In genomic region chr9:62707870-62708269, GRCm38 (mm10) we compare ENCODE assay signal across 12 mouse cellular contexts. TPM values are rescaled to one million over a fixed set of nuclear protein-coding genes. Genes with fewer than 3 reads are reported as not detected.
DNase-seq lines count a peak whose midpoint lies in the region; ATAC-seq and TF ChIP-seq lines count a peak whose summit lies in the region.
"Had no signal": no experiment of that assay in that cellular context is flagged by ENCODE, and none has a peak within 500 bp of the region (broad histone marks: within the 10 kb centered on the region; RNA-seq: fewer than 3 reads in every experiment).

No protein-coding gene starts in this region.

- no peak for ATAC-seq in hindbrain, embryonic 12.5 days (ENCODE audit: low FRiP score)
- ATAC-seq in hindbrain, embryonic 16.5 days: no peak
- 0 out of 2 replicates have a peak, but pooled peaks have one; percentile 44 for ATAC-seq in embryonic facial prominence, embryonic 11.5 days (replicated peaks; ENCODE audit: insufficient number of reproducible peaks, low FRiP score, low TSS enrichment, low read depth)
- ATAC-seq in liver, postnatal 0 days: peak; percentile 85
- no peak for ATAC-seq in granulocyte monocyte progenitor cell, adult 5-6 weeks (replicated peaks; ENCODE audit: poor library complexity, severe bottlenecking)

- 47% methylated on average over 6 of the region's 6 CpGs for WGBS in hindbrain, embryonic 12.5 days
- 43% methylated on average over 6 of the region's 6 CpGs for WGBS in hindbrain, embryonic 16.5 days
- 20% methylated on average over 6 of the region's 6 CpGs for WGBS in embryonic facial prominence, embryonic 11.5 days
- 32% methylated on average over 6 of the region's 6 CpGs for WGBS in liver, postnatal 0 days (ENCODE audit: insufficient replicate concordance)
- WGBS in cerebellum, adult 2 months: 76% methylated on average over 6 of the region's 6 CpGs

- H3K36me3 ChIP-seq in hindbrain, embryonic 12.5 days: no peaks in the 10 kb centered on the region
- no peaks in the 10 kb centered on the region for H3K36me3 ChIP-seq in hindbrain, embryonic 16.5 days (ENCODE audit: control insufficient read depth, insufficient read depth, low read length)
- H3K36me3 ChIP-seq in embryonic facial prominence, embryonic 11.5 days (replicated peaks; ENCODE audit: control insufficient read depth, insufficient read depth, low read depth, low read length): no peaks in the 10 kb centered on the region
- no peaks in the 10 kb centered on the region for H3K36me3 ChIP-seq in liver, postnatal 0 days (replicated peaks; ENCODE audit: insufficient read depth, low read length)

- no peak overlapping the region for H3K4me3 ChIP-seq in hindbrain, embryonic 12.5 days
- no peak overlapping the region for H3K4me3 ChIP-seq in hindbrain, embryonic 16.5 days (ENCODE audit: low read length)
- no peak overlapping the region for H3K4me3 ChIP-seq in embryonic facial prominence, embryonic 11.5 days (ENCODE audit: low read depth, low read length)
- H3K4me3 ChIP-seq in liver, postnatal 0 days (ENCODE audit: low read depth, low read length): no peak overlapping the region
- H3K4me3 ChIP-seq in cerebellum, adult 2 months (replicated peaks; ENCODE audit: insufficient read depth, low read depth, low read length): no peak overlapping the region

- no peak for TF ChIP-seq POLR2A in cerebellum, adult 2 months (IDR thresholded peaks at IDR 0.05; ENCODE audit: borderline replicate concordance, insufficient read depth, low read length)

- TF ChIP-seq EP300 in liver, postnatal 0 days (IDR thresholded peaks at IDR 0.05; ENCODE audit: low read depth): no peak

- H3K4me1 ChIP-seq in hindbrain, embryonic 12.5 days: peaks cover 13% of the 10 kb centered on the region
- peaks cover 6% of the 10 kb centered on the region; the same call in 1 of the 2 replicates for H3K4me1 ChIP-seq in hindbrain, embryonic 16.5 days (ENCODE audit: control insufficient read depth, insufficient read depth, low read depth, low read length)
- peaks cover 2% of the 10 kb centered on the region for H3K4me1 ChIP-seq in embryonic facial prominence, embryonic 11.5 days (ENCODE audit: control insufficient read depth, insufficient read depth, low read length)
- peaks cover 4% of the 10 kb centered on the region for H3K4me1 ChIP-seq in liver, postnatal 0 days (ENCODE audit: insufficient read depth)
- no peaks in the 10 kb centered on the region for H3K4me1 ChIP-seq in cerebellum, adult 2 months (ENCODE audit: control insufficient read depth, insufficient read depth, low read length)

- H3K9me3 ChIP-seq in hindbrain, embryonic 12.5 days (replicated peaks): no peaks in the 10 kb centered on the region
- no peaks in the 10 kb centered on the region for H3K9me3 ChIP-seq in hindbrain, embryonic 16.5 days (ENCODE audit: control insufficient read depth, low read length)
- H3K9me3 ChIP-seq in embryonic facial prominence, embryonic 11.5 days (replicated peaks; ENCODE audit: control insufficient read depth, low read length): no peaks in the 10 kb centered on the region
- H3K9me3 ChIP-seq in liver, postnatal 0 days (ENCODE audit: low read length): no peaks in the 10 kb centered on the region

- H3K4me2 ChIP-seq in hindbrain, embryonic 12.5 days (replicated peaks): no peak overlapping the region
- H3K4me2 ChIP-seq in hindbrain, embryonic 16.5 days (ENCODE audit: low read length): no peak overlapping the region
- H3K4me2 ChIP-seq in embryonic facial prominence, embryonic 11.5 days (ENCODE audit: low read depth, low read length): no peak overlapping the region
- H3K4me2 ChIP-seq in liver, postnatal 0 days (ENCODE audit: low read depth, low read length): peak overlapping the region; percentile 27; the same call in 1 of the 2 replicates
- H3K4me2 ChIP-seq: lung, embryonic 14.5 days had no signal

- peak; percentile 68 for DNase-seq in adrenal gland, postnatal 14 days
- peak; percentile 41 for DNase-seq in embryonic facial prominence, embryonic 11.5 days (ENCODE audit: low spot score)
- DNase-seq in liver, postnatal 0 days: peak; percentile 53
- no peak for DNase-seq in cerebellum, adult 2 months
- DNase-seq in frontal cortex, postnatal 10 days (ENCODE audit: low spot score in 2 of 2): no peak
- DNase-seq: gastrocnemius, postnatal 36 days; heart, postnatal 4 days; kidney, postnatal 10 days; lung, embryonic 14.5 days had no signal

- 0 out of 2 replicates have a peak overlapping the region, but pooled peaks have one; percentile 30 for H3K27ac ChIP-seq in hindbrain, embryonic 12.5 days
- H3K27ac ChIP-seq in hindbrain, embryonic 16.5 days (ENCODE audit: low read depth, low read length): no peak overlapping the region; the same call in 1 of the 2 replicates
- no peak overlapping the region for H3K27ac ChIP-seq in embryonic facial prominence, embryonic 11.5 days (replicated peaks; ENCODE audit: low read depth, low read length)
- H3K27ac ChIP-seq in liver, postnatal 0 days (ENCODE audit: low read depth): peak overlapping the region; percentile 18; the same call in 1 of the 2 replicates
- H3K27ac ChIP-seq in cerebellum, adult 2 months (ENCODE audit: insufficient read depth, low read length): no peak overlapping the region

- H3K27me3 ChIP-seq in hindbrain, embryonic 12.5 days: peaks cover 4% of the 10 kb centered on the region; the same call in 1 of the 2 replicates
- H3K27me3 ChIP-seq in hindbrain, embryonic 16.5 days (replicated peaks; ENCODE audit: control insufficient read depth, insufficient read depth, low read length): no peaks in the 10 kb centered on the region
- no peaks in the 10 kb centered on the region for H3K27me3 ChIP-seq in embryonic facial prominence, embryonic 11.5 days (ENCODE audit: control insufficient read depth, insufficient read depth, low read length)
- no peaks in the 10 kb centered on the region for H3K27me3 ChIP-seq in liver, postnatal 0 days (ENCODE audit: insufficient read depth, low read length)
- H3K27me3 ChIP-seq in cerebellum, adult 2 months (ENCODE audit: control insufficient read depth, insufficient read depth, low read length): no peaks in the 10 kb centered on the region

- H3K9ac ChIP-seq in hindbrain, embryonic 12.5 days: no peak overlapping the region
- no peak overlapping the region; the same call in 1 of the 2 replicates for H3K9ac ChIP-seq in hindbrain, embryonic 16.5 days (ENCODE audit: low read depth, low read length)
- H3K9ac ChIP-seq in embryonic facial prominence, embryonic 11.5 days (replicated peaks; ENCODE audit: low read length): no peak overlapping the region
- H3K9ac ChIP-seq in liver, postnatal 0 days (replicated peaks): no peak overlapping the region
- H3K9ac ChIP-seq: lung, embryonic 14.5 days had no signal

- TF ChIP-seq CTCF in liver, postnatal 0 days (IDR thresholded peaks at IDR 0.05; ENCODE audit: low read depth): no peak
- TF ChIP-seq CTCF in cerebellum, adult 2 months (IDR thresholded peaks at IDR 0.05; ENCODE audit: borderline replicate concordance, insufficient read depth, low read depth, low read length): no peak

RNA-seq across cellular contexts. Expression of gene Itga11, which starts 30.2 kb away (rescaled TPM):
- polyA plus RNA-seq in hindbrain, embryonic 12.5 days (2016; fragmentation: Nextera tagmentation; extraction: Ambion mirVana): 4.6 and 5.8 TPM in 2 replicates
- polyA plus RNA-seq in hindbrain, embryonic 16.5 days (2015; fragmentation: Nextera tagmentation; extraction: Ambion mirVana): 1.1 and 2.0 TPM in 2 replicates
- 1.3 and 1.9 TPM in 2 replicates for total RNA-seq in adrenal gland, postnatal 14 days (2021)
- polyA plus RNA-seq in embryonic facial prominence, embryonic 11.5 days (2014; fragmentation: Nextera tagmentation; extraction: Ambion mirVana): 2.5 and 2.7 TPM in 2 replicates
- polyA plus RNA-seq in liver, postnatal 0 days (2015; fragmentation: Nextera tagmentation; extraction: Ambion mirVana): 0.05 and 0.07 TPM in 2 replicates
- 0.29 and 0.33 TPM in 2 replicates for polyA plus RNA-seq in cerebellum, adult 2 months (2012; rRNA removed)
- not detected in 2 replicates for total RNA-seq in granulocyte monocyte progenitor cell, adult 5-6 weeks (2014; fragmentation: Nextera tagmentation)
- total RNA-seq in granulocyte monocyte progenitor cell, adult 5-6 weeks (2017): 0.22 TPM in 1 of 2 replicates, not detected in the other

Comparison
In these comparisons a context has a peak if more than half of its experiments do, and no peak if none do; other contexts are left out.
1. H3K27ac ChIP-seq: peak in hindbrain, embryonic 12.5 days (single experiment) and liver, postnatal 0 days (single experiment); none in hindbrain, embryonic 16.5 days (single experiment), embryonic facial prominence, embryonic 11.5 days (single experiment) and cerebellum, adult 2 months (single experiment).
2. ATAC-seq: peak in embryonic facial prominence, embryonic 11.5 days (single experiment) and liver, postnatal 0 days (single experiment); none in hindbrain, embryonic 12.5 days (single experiment), hindbrain, embryonic 16.5 days (single experiment) and granulocyte monocyte progenitor cell, adult 5-6 weeks (single experiment).
3. DNase-seq: peak in adrenal gland, postnatal 14 days (single experiment), embryonic facial prominence, embryonic 11.5 days (single experiment) and liver, postnatal 0 days (single experiment); none in cerebellum, adult 2 months (0 of 2) and frontal cortex, postnatal 10 days (0 of 2).